ENCODE assay signal across 15 mouse cellular contexts in genomic region chr12:37978498-37979187, GRCm38 (mm10).
A peak's percentile ranks its signal among the peaks of the same experiment; 100 is the strongest.
DNase-seq lines count a peak whose midpoint lies in the region; ATAC-seq and TF ChIP-seq lines count a peak whose summit lies in the region.
"Had no signal": no experiment of that assay in that cellular context is flagged by ENCODE, and none has a peak within 500 bp of the region (broad histone marks: within the 10 kb centered on the region; RNA-seq: fewer than 3 reads in every experiment).

No protein-coding gene starts in this region.

- H3K9me3 ChIP-seq in embryonic facial prominence, embryonic 14.5 days (ENCODE audit: control insufficient read depth, low read length) = no peaks in the 10 kb centered on the region
- no peaks in the 10 kb centered on the region for H3K9me3 ChIP-seq in embryonic facial prominence, embryonic 10.5 days
- no peaks in the 10 kb centered on the region for H3K9me3 ChIP-seq in forebrain, embryonic 14.5 days (replicated peaks; ENCODE audit: control insufficient read depth, low read length)
- H3K9me3 ChIP-seq: embryonic facial prominence, embryonic 13.5 days; limb, embryonic 13.5 days had no signal

- no peak overlapping the region for H3K4me3 ChIP-seq in embryonic facial prominence, embryonic 14.5 days (ENCODE audit: low read depth, low read length)
- H3K4me3 ChIP-seq in embryonic facial prominence, embryonic 10.5 days = no peak overlapping the region
- no peak overlapping the region for H3K4me3 ChIP-seq in left cerebral cortex, adult 2 months
- no peak overlapping the region for H3K4me3 ChIP-seq in forebrain, embryonic 14.5 days (ENCODE audit: low read depth, low read length)
- H3K4me3 ChIP-seq: embryonic facial prominence, embryonic 13.5 days; limb, embryonic 13.5 days had no signal

- no peak for ATAC-seq in embryonic facial prominence, embryonic 14.5 days (ENCODE audit: low read depth)
- ATAC-seq in forebrain, embryonic 14.5 days = peak; percentile 92

- H3K9ac ChIP-seq in embryonic facial prominence, embryonic 14.5 days (ENCODE audit: low read depth, low read length) = no peak overlapping the region
- no peak overlapping the region for H3K9ac ChIP-seq in forebrain, embryonic 14.5 days (ENCODE audit: low read length)
- H3K9ac ChIP-seq: embryonic facial prominence, embryonic 13.5 days; limb, embryonic 13.5 days had no signal

- H3K4me2 ChIP-seq in embryonic facial prominence, embryonic 14.5 days (ENCODE audit: low read depth, low read length) = no peak overlapping the region
- no peak overlapping the region for H3K4me2 ChIP-seq in forebrain, embryonic 14.5 days (ENCODE audit: low read length)
- H3K4me2 ChIP-seq: embryonic facial prominence, embryonic 13.5 days; limb, embryonic 13.5 days had no signal

- no peaks in the 10 kb centered on the region for H3K4me1 ChIP-seq in embryonic facial prominence, embryonic 14.5 days (ENCODE audit: control insufficient read depth, insufficient read depth, low read length)
- no peaks in the 10 kb centered on the region for H3K4me1 ChIP-seq in embryonic facial prominence, embryonic 10.5 days
- H3K4me1 ChIP-seq in forebrain, embryonic 14.5 days (ENCODE audit: control insufficient read depth, insufficient read depth, low read length) = no peaks in the 10 kb centered on the region
- H3K4me1 ChIP-seq: embryonic facial prominence, embryonic 13.5 days; limb, embryonic 13.5 days had no signal

- H3K36me3 ChIP-seq in embryonic facial prominence, embryonic 14.5 days (ENCODE audit: control insufficient read depth, insufficient read depth, low read length) = no peaks in the 10 kb centered on the region
- H3K36me3 ChIP-seq in embryonic facial prominence, embryonic 10.5 days (replicated peaks) = no peaks in the 10 kb centered on the region
- H3K36me3 ChIP-seq in forebrain, embryonic 14.5 days (ENCODE audit: control insufficient read depth, insufficient read depth, low read length) = no peaks in the 10 kb centered on the region
- H3K36me3 ChIP-seq: embryonic facial prominence, embryonic 13.5 days; limb, embryonic 13.5 days had no signal

- 54% methylated on average over 2 of the region's 2 CpGs for WGBS in embryonic facial prominence, embryonic 14.5 days
- 52% methylated on average over 2 of the region's 2 CpGs for WGBS in embryonic facial prominence, embryonic 10.5 days
- 8% methylated on average over 2 of the region's 2 CpGs for WGBS in forebrain, embryonic 14.5 days

- peak; percentile 2 for DNase-seq in embryonic facial prominence, embryonic 14.5 days (ENCODE audit: low spot score)
- no peak for DNase-seq in embryonic facial prominence, embryonic 10.5 days (ENCODE audit: low spot score)
- peak; percentile 14 to 34 for DNase-seq in left cerebral cortex, adult 18-20 months (ENCODE audit: low spot score in 2 of 2)
- DNase-seq in left cerebral cortex, adult 2 months (ENCODE audit: extremely low spot score in 1 of 2, low spot score in 2 of 2) = no peak
- DNase-seq in forebrain, embryonic 14.5 days (ENCODE audit: low spot score) = peak; percentile 89
- DNase-seq in right cerebral cortex, postnatal 25 days = peak; percentile 13
- no peak for DNase-seq in lung, postnatal 14 days
- DNase-seq in heart, postnatal 10 days = no peak
- DNase-seq: heart, postnatal 14 days; kidney, adult 8-10 months; kidney, postnatal 4 days; lung, postnatal 4 days; thymus, postnatal 14 days had no signal

- no peak overlapping the region for H3K27ac ChIP-seq in embryonic facial prominence, embryonic 14.5 days (replicated peaks; ENCODE audit: low read depth, low read length)
- H3K27ac ChIP-seq in embryonic facial prominence, embryonic 10.5 days (replicated peaks) = no peak overlapping the region
- no peak overlapping the region for H3K27ac ChIP-seq in left cerebral cortex, adult 2 months
- H3K27ac ChIP-seq in forebrain, embryonic 14.5 days (ENCODE audit: low read depth, low read length) = 0 out of 2 replicates have a peak overlapping the region, but pooled peaks have one; percentile 9
- H3K27ac ChIP-seq: embryonic facial prominence, embryonic 13.5 days; limb, embryonic 13.5 days had no signal

- H3K27me3 ChIP-seq in embryonic facial prominence, embryonic 14.5 days (replicated peaks; ENCODE audit: control insufficient read depth, insufficient read depth, low read length) = no peaks in the 10 kb centered on the region
- H3K27me3 ChIP-seq in embryonic facial prominence, embryonic 10.5 days (replicated peaks; ENCODE audit: low read depth, poor library complexity, severe bottlenecking) = no peaks in the 10 kb centered on the region
- no peaks in the 10 kb centered on the region for H3K27me3 ChIP-seq in forebrain, embryonic 14.5 days (replicated peaks; ENCODE audit: control insufficient read depth, insufficient read depth, low read length)
- H3K27me3 ChIP-seq: embryonic facial prominence, embryonic 13.5 days; limb, embryonic 13.5 days had no signal

- TF ChIP-seq CTCF in left cerebral cortex, adult 2 months (IDR thresholded peaks at IDR 0.05) = no peak

- intact Hi-C loops in left cerebral cortex, adult 2 months (cut with DNase I) = loop anchor here (2.0 to 5.0 kb wide), 2 partner anchors 98 to 206 kb away; no protein-coding TSS in a partner anchor
- intact Hi-C loops in heart, postnatal 10 days (cut with DNase I) = no loop called here

Comparison
In these comparisons a context has a peak if more than half of its experiments do, and no peak if none do; other contexts are left out.
1. DNase-seq: peak in embryonic facial prominence, embryonic 14.5 days (single experiment), left cerebral cortex, adult 18-20 months (2 of 2), forebrain, embryonic 14.5 days (single experiment) and right cerebral cortex, postnatal 25 days (single experiment); none in embryonic facial prominence, embryonic 10.5 days (single experiment), left cerebral cortex, adult 2 months (0 of 2), lung, postnatal 14 days (single experiment) and heart, postnatal 10 days (0 of 2).